Mouse (Mus musculus) kidney, postnatal 0 days (tissue): ENCODE measurements at regions not wholly inside any gene's neighbourhood (a gene's known extent, or its start where the extent isn't known, plus 50 kb on each side); places are given as distances from the start of the nearest gene placed in this dataset.

Experiments used
- ATAC-seq: fragments of 200-750 bp; cut with Nextera tagmentation; replicated peaks from 2 replicates; pipeline ENCODE4 v1.8.0; 2017; ENCODE audit warnings: low read depth, moderate number of reproducible peaks, moderate TSS enrichment, moderate library complexity; ENCODE audit not compliant: low FRiP score
- DNase-seq: peaks from one replicate; pipeline ENCODE4 v3.0.0-alpha.2; 2016; ENCODE audit warnings: low spot score
- H3K27ac ChIP-seq: fragments of 300-500 bp; sonication (generic); 2 replicates; pipeline ENCODE4 v1.5.1; 2014; ENCODE audit warnings: mild to moderate bottlenecking
- H3K27me3 ChIP-seq: fragments of 300-500 bp; sonication (generic); 2 replicates; pipeline ENCODE4 v1.6.1; 2014; ENCODE audit warnings: low read length, mixed read lengths; ENCODE audit not compliant: insufficient read depth
- H3K36me3 ChIP-seq: fragments of 300-500 bp; sonication (generic); 2 replicates; pipeline ENCODE4 v1.6.1; 2014; ENCODE audit warnings: low read length, mixed read lengths; ENCODE audit not compliant: insufficient read depth
- H3K4me1 ChIP-seq: fragments of 300-500 bp; sonication (generic); replicated peaks from 2 replicates; pipeline ENCODE4 v1.6.1; 2014; ENCODE audit warnings: antibody characterized with exemption, low read length, mixed read lengths; ENCODE audit not compliant: insufficient read depth
- H3K4me2 ChIP-seq: fragments of 300-500 bp; sonication (generic); 2 replicates; pipeline ENCODE4 v1.6.1; 2014; ENCODE audit warnings: mild to moderate bottlenecking, low read length, moderate library complexity, mixed read lengths
- H3K4me3 ChIP-seq: fragments of 300-500 bp; sonication (generic); replicated peaks from 2 replicates; pipeline ENCODE4 v1.5.1; 2014; ENCODE audit warnings: low read depth, low read length
- H3K9ac ChIP-seq: fragments of 300-500 bp; sonication (generic); 2 replicates; pipeline ENCODE4 v1.6.1; 2014; ENCODE audit warnings: low read depth, low read length
- H3K9me3 ChIP-seq: fragments of 300-500 bp; sonication (generic); replicated peaks from 2 replicates; pipeline ENCODE4 v1.6.1; 2016; ENCODE audit warnings: low read length, inconsistent platforms, mixed read lengths
- CTCF ChIP-seq: IDR thresholded peaks from 2 replicates; pipeline ENCODE4 v1.5.1; 2016; ENCODE audit warnings: antibody characterized with exemption, low read depth, mild to moderate bottlenecking, moderate library complexity
- WGBS: fragments of 180-500 bp; shearing (Covaris S2); extraction: QIAGEN DNeasy Blood & Tissue Kit; methylation state at CpG from one replicate; pipeline ENCODE4 v1.1.7; 2014; 5-methylcytosine and 5-hydroxymethylcytosine counted together

- Histone ChIP-seq H3K27ac (no peak overlapping the region), H3K9me3 (no peaks in the 10 kb centered on the region), H3K4me3 (no peak overlapping the region), H3K9ac (no peak overlapping the region), H3K4me2 (no peak overlapping the region), H3K36me3 (no peaks in the 10 kb centered on the region), H3K4me1 (no peaks in the 10 kb centered on the region), H3K27me3 (no peaks in the 10 kb centered on the region)
- WGBS, result 90% methylated on average over 2 of the region's 2 CpGs
- DNase-seq, result no peak
- ATAC-seq, result no peak
- TF ChIP-seq CTCF, result no peak
Observed at GRCm38 (mm10) chr4:105451871-105452270, 294.7 kb downstream of the Plpp3 start.

- H3K4me3 ChIP-seq, result no peak overlapping the region
- WGBS, result 56% methylated on average over 11 of the region's 11 CpGs
- H3K36me3 ChIP-seq, result no peaks in the 10 kb centered on the region
- no peak overlapping the region for H3K4me2 ChIP-seq
- H3K27ac ChIP-seq, result no peak overlapping the region
- no peak overlapping the region for H3K9ac ChIP-seq
- no peaks in the 10 kb centered on the region for H3K9me3 ChIP-seq
- DNase-seq (no peak), ATAC-seq (no peak)
- no peaks in the 10 kb centered on the region for H3K27me3 ChIP-seq
- TF ChIP-seq CTCF, result no peak
- no peaks in the 10 kb centered on the region for H3K4me1 ChIP-seq
Observed at GRCm38 (mm10) chr4:105456955-105457621, 299.9 kb downstream of the Plpp3 start.

GRCm38 (mm10) chr4:105459991-105460688, 303.0 kb downstream of the Plpp3 start:
- no peaks in the 10 kb centered on the region for H3K36me3 ChIP-seq
- no peaks in the 10 kb centered on the region for H3K9me3 ChIP-seq
- no peak overlapping the region for H3K27ac ChIP-seq
- H3K4me2 ChIP-seq, result no peak overlapping the region
- DNase-seq, result no peak
- 87% methylated on average over 3 of the region's 3 CpGs for WGBS
- no peak for TF ChIP-seq CTCF
- no peak overlapping the region for H3K4me3 ChIP-seq
- H3K27me3 ChIP-seq, result no peaks in the 10 kb centered on the region
- H3K9ac ChIP-seq, result no peak overlapping the region
- no peaks in the 10 kb centered on the region for H3K4me1 ChIP-seq
- ATAC-seq, result no peak

GRCm38 (mm10) chr4:105460689-105461005, 303.5 kb downstream of the Plpp3 start:
- no peaks in the 10 kb centered on the region for H3K27me3 ChIP-seq
- H3K4me3 ChIP-seq, result no peak overlapping the region
- no peak overlapping the region for H3K4me2 ChIP-seq
- no peaks in the 10 kb centered on the region for H3K4me1 ChIP-seq
- no peaks in the 10 kb centered on the region for H3K36me3 ChIP-seq
- no peak overlapping the region for H3K9ac ChIP-seq
- peak; percentile 64 for DNase-seq
- WGBS, result 26% methylated on average over 2 of the region's 2 CpGs
- H3K27ac ChIP-seq, result no peak overlapping the region
- ATAC-seq, result no peak
- TF ChIP-seq CTCF, result no peak
- H3K9me3 ChIP-seq, result no peaks in the 10 kb centered on the region

- Histone ChIP-seq H3K27me3 (no peaks in the 10 kb centered on the region), H3K9me3 (no peaks in the 10 kb centered on the region), H3K36me3 (no peaks in the 10 kb centered on the region), H3K4me1 (no peaks in the 10 kb centered on the region), H3K4me2 (no peak overlapping the region), H3K4me3 (no peak overlapping the region), H3K27ac (no peak overlapping the region), H3K9ac (no peak overlapping the region)
- TF ChIP-seq CTCF, result no peak
- WGBS, result 89% methylated on average over 7 of the region's 7 CpGs
- DNase-seq, result no peak
- no peak for ATAC-seq
Observed at GRCm38 (mm10) chr4:105467811-105468210, 310.7 kb downstream of the Plpp3 start.

GRCm38 (mm10) chr4:105469300-105469821, 312.2 kb downstream of the Plpp3 start:
- H3K4me3 ChIP-seq, result no peak overlapping the region
- TF ChIP-seq CTCF, result no peak
- H3K9me3 ChIP-seq, result no peaks in the 10 kb centered on the region
- H3K4me1 ChIP-seq, result no peaks in the 10 kb centered on the region
- no peak overlapping the region for H3K4me2 ChIP-seq
- DNase-seq (no peak), ATAC-seq (no peak)
- 79% methylated on average over 6 of the region's 6 CpGs for WGBS
- no peak overlapping the region for H3K27ac ChIP-seq
- no peak overlapping the region for H3K9ac ChIP-seq
- no peaks in the 10 kb centered on the region for H3K27me3 ChIP-seq
- H3K36me3 ChIP-seq, result no peaks in the 10 kb centered on the region
